Mouse (Mus musculus): ENCODE measurements around the gene Camk1d.
"Not testable (repeated sequence)": the region's sequence is repeated elsewhere in the genome, so short reads cannot be mapped to it uniquely, and the experiment has no call there.

Gene Camk1d

DNA sequence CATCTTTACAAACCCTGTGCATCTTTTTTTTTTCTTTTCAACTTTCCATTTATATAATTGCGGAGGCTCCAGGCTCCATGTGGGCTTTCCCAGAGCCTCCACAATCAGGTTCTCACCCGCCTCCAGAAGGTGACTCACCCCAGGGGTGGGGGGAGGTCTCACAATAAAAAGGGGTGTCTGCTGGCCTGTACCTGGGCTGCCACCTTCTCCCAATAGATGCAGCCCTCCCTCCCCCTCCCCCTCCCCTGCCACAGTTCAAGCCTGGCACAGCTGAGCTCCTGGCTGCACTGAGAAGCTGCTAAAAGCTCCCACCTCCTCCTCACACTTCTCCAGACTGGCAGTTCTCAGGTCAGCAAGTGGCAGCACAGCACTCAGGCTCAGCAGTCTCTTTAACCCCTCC lies 302.5 kb downstream of the Camk1d start:
- DNase-seq (ENCODE audit: low read depth in 2 of 2, low spot score in 2 of 2): no peak

GRCm38 (mm10) chr2:5403850-5404249 lies 310.5 kb downstream of the Camk1d start:
- DNase-seq (ENCODE audit: low read depth in 2 of 2, low spot score in 2 of 2): peak; percentile 9 to 29

DNA sequence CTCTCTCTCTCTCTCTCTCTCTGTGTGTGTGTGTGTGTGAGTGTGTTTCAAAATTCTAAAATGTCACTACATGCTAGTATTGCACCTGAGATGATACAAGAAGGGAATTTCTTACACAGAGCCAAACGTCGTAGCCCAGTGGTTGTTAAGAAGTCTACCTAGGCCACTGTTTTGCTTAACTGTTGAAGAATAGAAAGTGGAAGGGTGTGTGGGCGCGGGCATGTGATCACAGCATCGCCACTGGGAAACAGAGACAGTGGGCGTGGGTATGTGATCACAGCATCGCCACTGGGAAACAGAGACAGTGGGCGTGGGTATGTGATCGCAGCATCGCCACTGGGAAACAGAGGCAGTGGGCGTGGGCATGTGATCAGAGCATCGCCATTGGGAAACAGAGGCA lies 312.3 kb downstream of the Camk1d start:
- no peak for DNase-seq (ENCODE audit: low read depth in 2 of 2, low spot score in 2 of 2)

DNA sequence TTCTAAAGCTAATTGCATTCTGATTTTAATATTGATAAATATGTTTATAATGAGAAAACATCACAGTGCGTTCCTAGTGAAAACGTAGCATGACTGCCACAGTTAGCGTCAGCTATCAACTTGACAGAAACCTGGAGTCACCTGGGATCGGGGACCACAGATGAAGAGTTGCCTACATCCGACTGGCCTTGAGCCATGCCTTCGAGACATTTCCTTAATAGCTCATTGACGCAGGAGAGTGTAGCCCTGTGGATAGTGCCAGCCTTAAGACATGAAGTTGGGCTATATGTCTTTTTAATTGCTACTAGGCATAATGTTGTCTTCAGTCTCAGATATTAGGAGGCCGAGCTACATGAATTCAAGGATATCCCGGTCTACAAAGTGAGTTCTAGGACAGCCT lies 315.8 kb downstream of the Camk1d start:
- no peak for DNase-seq (ENCODE audit: low read depth in 2 of 2, low spot score in 2 of 2)

DNA sequence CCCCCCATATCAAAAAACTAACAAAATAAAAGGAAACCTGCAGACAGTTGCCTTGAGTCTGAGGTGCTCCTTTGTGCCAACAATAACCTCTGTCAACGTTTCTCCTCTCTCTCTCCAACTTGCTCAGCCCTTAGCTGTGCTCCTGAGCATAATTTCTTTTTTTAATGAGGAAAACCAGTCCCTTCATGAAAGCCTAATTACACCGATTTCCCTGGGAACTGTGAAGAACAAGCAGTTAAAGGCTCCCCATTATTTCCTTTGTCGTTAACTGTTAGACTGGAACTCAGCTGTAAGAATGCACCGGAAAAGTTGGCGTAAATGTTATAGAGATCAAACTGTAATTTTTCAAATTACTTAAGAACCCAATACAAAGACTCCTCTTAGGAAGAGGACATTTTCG lies 316.3 kb downstream of the Camk1d start:
- DNase-seq (ENCODE audit: low read depth in 2 of 2, low spot score in 2 of 2): no peak

DNA sequence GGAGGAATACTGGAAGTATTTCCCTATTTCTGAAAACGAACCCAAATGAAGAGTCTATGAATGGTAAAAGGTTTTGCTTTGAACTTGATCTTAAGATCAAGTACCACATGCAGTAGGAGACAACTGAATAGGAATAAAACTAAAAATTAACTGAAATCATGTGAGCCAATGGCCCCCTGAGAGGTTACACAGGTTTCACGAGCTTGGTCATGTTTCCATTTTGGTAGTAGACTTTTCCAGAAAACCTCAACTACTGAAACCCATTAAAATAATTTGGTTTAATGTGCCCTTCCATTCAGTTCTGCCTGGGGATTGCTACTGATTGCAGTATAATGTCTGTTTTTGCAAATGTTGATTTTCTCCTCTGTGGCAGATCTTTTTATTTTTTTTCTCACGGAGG lies 316.8 kb downstream of the Camk1d start:
- DNase-seq (ENCODE audit: low read depth in 2 of 2, low spot score in 2 of 2): no peak

DNA sequence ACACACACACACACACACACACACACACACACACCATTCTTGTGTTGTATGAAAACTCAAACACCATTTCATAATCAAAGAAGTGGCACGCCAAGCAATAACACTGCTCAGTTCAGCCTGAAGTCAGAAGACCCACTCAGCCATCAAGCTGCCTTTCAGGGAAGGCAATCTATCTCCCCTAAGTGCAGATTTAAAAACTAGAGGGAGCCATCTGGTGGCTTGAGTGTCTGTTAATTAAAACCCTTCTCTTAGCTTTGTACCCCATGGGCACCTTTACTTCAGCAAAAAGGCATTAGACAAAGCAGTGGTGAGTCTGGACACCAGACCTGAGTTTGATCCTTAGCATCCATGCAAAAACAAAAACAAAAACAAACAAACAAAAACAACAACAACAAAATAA lies 317.9 kb downstream of the Camk1d start:
- DNase-seq (ENCODE audit: low read depth in 2 of 2, low spot score in 2 of 2): no peak

DNA sequence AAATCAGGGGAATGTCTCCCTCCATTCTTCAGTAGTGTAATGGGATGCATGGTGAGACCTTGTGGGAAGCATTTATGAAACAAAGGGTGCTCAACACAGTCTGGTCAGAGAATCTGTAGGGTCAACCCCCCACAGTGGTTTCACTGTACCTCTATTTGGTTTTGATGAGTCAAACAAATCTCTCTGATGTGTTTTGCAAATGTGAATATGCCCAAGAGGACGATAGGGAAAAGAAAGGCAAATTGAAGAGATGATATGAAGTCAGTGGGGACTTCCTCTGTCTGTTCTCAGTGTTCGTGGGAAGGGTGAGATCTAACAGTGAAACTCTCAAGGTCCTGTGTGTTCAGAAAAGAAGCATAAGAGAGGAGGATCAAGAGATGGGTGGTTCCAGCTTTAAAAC lies 318.4 kb downstream of the Camk1d start:
- DNase-seq (ENCODE audit: low read depth in 2 of 2, low spot score in 2 of 2): no peak

DNA sequence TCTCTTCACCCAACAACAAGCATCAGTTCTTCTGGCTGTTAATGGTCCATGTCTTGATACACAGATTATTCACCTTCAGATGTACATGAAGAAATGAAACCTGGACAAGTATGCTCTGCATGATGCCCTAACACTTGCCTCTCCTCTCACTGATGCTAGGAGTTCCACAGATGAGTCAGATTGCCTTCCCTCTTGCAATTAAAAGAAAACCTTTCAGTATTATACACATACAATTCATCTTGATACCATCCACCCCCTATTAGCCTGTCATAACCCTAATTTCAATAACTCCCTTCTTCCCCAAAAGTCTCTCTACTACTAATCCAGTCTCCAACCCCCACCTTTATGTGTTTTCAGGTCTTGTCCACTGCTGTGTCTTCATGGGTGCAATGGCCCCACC lies 321.4 kb downstream of the Camk1d start:
- DNase-seq (ENCODE audit: low read depth in 2 of 2, low spot score in 2 of 2): no peak

- DNase-seq (ENCODE audit: low read depth in 2 of 2, low spot score in 2 of 2): no peak
Observed at GRCm38 (mm10) chr2:5392470-5392869, 321.8 kb downstream of the Camk1d start.

GRCm38 (mm10) chr2:5388381-5388780 lies 325.9 kb downstream of the Camk1d start:
- DNase-seq (ENCODE audit: low read depth in 2 of 2, low spot score in 2 of 2): no peak

DNA sequence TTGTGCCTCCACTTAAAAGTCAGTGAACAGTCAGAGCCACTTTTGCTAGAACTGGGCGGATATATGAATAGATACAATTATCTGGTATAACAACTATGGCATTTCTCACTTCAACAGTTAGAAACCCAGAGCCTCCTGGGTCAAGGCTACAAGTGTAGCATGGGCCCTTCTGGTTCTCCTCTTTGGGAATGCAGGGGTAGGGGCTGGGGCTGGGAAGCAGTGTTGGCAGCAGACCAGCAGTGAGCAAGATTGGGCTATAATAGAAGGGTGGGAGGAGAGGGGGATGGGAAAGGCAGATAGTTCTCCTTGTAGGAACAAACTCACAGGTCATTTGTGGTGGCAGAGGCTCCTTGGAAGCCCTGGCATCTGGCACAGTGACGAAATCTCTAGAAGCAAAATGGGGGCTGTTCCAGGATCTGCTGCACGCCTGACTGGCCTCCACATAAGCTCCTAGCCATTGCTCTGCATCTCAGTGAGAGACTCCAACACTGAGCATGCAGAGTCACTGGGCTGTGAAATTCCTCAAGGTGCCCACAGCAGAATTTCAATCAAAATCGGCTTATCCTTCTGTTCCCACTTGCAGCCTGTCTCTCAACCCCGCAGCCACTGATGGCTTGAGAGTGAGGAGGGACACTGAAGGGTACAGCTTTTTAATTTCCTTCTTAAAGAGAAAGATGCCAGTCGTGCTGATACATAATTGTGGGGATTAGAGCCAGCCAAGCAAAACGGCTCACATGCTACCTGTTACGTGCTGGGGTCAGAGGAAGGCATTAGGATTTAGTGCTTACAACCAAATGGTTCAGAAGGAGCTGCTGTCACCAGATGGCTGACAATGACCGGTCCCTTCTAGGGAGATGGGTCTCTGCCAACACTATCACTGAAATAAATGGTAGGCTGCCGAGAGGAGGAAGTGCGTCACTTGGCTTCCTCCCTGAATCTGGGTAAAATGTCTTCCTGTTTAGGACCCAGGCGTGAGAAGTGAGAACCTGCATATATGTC lies 332.3 kb downstream of the Camk1d start:
- no peak for DNase-seq (ENCODE audit: low read depth in 2 of 2, low spot score in 2 of 2)

GRCm38 (mm10) chr2:5380973-5381372 lies 333.3 kb downstream of the Camk1d start:
- DNase-seq (ENCODE audit: low read depth in 2 of 2, low spot score in 2 of 2): no peak

DNA sequence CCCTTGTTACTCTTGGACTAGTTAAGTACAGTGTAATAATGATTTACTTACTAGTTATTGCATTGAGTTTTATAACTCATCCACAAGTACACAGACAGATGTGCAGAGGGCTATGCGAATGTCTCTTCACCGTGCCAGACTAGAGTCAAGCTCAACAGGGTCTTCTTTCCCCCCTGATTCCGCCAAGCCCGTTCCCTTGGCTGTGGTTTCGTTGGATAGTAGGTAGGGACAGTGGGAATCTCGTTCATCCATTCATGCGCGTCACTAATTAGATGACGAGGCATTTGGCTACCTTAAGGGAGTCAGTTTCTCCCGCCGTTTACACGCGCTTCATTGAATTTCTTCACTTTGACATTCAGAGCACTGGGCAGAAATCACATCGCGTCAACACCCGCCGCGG lies 335.4 kb downstream of the Camk1d start:
- not testable (repeated sequence) for DNase-seq (ENCODE audit: low read depth in 2 of 2, low spot score in 2 of 2)

DNA sequence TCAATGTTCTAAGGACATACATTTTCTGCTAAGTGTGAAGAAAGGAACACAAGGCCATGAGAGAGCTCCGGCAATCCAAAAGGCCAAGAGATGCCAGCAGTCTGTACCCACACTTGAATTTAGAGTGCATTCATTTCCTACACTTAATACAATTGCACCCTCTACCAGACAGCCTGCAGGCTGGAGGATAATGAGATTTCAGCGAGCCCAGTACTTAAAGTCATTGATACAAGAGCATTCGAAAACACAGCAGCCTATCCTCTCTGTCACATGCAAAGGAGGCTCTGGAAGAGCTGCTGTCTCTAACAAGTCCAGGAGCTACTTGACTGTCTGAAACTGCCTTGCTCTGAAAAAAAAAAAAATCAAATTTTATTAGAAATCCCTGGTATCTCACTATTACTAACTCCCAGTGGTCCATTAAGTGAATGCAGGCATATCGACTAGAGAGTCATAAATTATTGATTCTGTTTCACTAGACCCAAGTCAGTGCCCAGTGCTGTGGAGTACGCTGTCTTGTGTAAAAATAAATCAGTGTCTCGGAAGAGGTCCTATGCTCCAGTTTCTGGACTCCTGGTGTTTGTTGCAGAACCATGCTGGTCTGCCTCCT lies 336.1 kb downstream of the Camk1d start:
- no peak for DNase-seq (ENCODE audit: low read depth in 2 of 2, low spot score in 2 of 2)

GRCm38 (mm10) chr2:5372886-5373429 lies 341.4 kb downstream of the Camk1d start:
- no peak for DNase-seq (ENCODE audit: low read depth in 2 of 2, low spot score in 2 of 2)

DNA sequence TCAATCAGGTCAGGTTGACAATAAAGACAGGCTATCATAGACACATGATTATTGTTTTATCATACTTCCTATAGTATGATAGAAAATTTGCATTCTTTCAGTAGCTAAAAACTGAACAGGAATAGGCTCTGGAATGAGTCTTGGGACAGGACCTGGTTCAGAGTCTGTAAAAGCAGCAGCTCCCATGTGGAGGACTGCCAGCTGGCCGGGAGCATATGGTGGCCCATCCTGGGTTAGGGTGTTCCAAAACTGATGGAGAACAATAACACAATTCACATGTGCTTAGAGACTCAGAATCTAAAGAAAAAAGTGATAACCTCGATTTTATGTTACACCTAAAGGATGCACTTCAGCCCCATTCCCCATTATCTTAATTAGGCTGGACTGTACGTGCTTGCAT lies 343.0 kb downstream of the Camk1d start:
- no peak for DNase-seq (ENCODE audit: low read depth in 2 of 2, low spot score in 2 of 2)

- DNase-seq (ENCODE audit: low read depth in 2 of 2, low spot score in 2 of 2): no peak
Observed at GRCm38 (mm10) chr2:5370591-5370990, 343.7 kb downstream of the Camk1d start.

DNA sequence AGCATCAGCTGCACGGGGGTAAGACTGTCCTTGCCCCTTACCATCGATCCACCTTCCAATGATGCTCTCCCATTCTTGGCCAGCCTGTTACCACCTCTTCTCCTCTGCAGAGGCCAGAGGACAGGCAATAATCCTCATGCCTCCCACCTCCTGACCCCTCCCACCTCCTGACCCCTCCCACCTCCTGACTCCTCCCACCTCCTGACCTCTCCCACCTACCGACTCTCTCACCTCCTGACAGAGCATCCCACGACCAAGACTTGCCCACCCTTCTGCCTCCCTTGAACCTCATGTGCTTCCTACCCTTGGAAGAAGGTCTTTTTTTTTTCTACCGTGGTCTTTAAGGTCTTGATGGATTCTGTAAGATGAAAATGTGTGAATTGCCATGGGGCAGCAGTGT lies 350.5 kb downstream of the Camk1d start:
- DNase-seq (ENCODE audit: low read depth in 2 of 2, low spot score in 2 of 2): no peak

- DNase-seq (ENCODE audit: low read depth in 2 of 2, low spot score in 2 of 2): no peak
Observed at GRCm38 (mm10) chr2:5358049-5358448, 356.3 kb downstream of the Camk1d start.

GRCm38 (mm10) chr2:5357056-5357455 lies 357.3 kb downstream of the Camk1d start:
- no peak for DNase-seq (ENCODE audit: low read depth in 2 of 2, low spot score in 2 of 2)

DNA sequence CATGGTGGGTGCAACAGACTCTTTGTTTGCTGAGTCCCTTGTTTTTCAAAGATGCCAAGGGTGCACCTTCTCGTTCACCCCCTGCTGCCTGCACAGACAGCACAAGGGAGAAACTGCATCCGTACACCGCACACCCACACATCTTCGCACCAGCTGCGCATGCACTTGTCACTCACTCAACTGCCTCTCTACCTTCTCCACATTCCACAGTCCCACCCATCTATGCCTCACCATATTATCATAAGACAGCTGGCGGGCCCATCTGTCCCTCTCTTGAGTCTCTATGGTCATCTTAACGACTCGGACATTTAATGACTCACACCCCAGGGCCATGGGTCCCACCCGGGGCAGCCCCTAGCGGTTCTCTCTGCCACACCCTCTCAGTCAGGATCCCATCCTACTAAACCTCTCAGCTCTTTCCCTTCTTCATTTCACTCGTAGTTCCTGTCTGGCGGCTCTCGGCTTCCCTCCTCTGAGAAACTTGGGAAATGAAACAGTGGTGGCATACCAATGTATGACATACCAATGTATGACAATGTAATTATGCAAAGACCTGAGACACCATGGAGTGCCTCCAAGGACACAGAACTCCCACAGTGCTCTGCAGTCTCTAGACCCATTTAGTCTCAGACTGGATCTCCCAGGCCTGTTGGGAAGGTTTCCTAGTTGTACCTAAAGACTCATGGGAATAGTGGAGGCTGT lies 361.3 kb downstream of the Camk1d start:
- DNase-seq (ENCODE audit: low read depth in 2 of 2, low spot score in 2 of 2): no peak
